Mouse (Mus musculus) liver, embryonic 11.5 days (tissue): Measurements from ENCODE around the gene Ptn. TPM values are rescaled to one million over a fixed set of nuclear protein-coding genes. Genes with fewer than 3 reads are reported as not detected.

Source experiments
- ATAC-seq: fragments of 200-750 bp; cut with Nextera tagmentation; replicated peaks from 2 replicates; pipeline ENCODE4 v1.8.0; 2017; ENCODE audit warnings: moderate number of reproducible peaks, mild to moderate bottlenecking, moderate TSS enrichment, moderate library complexity; ENCODE audit not compliant: low FRiP score
- DNase-seq: peaks from one replicate; pipeline ENCODE4 v3.0.0-alpha.2; 2017; ENCODE audit warnings: low spot score
- H3K27ac ChIP-seq: fragments of 300-500 bp; sonication (generic); 2 replicates; pipeline ENCODE4 v1.5.1; 2014; ENCODE audit warnings: mild to moderate bottlenecking, low read depth, low read length, control low read depth
- H3K27me3 ChIP-seq: fragments of 300-500 bp; sonication (generic); replicated peaks from 2 replicates; pipeline ENCODE4 v1.6.1; 2014; ENCODE audit warnings: low read length, mixed read lengths; ENCODE audit not compliant: control insufficient read depth, insufficient read depth
- H3K36me3 ChIP-seq: fragments of 300-500 bp; sonication (generic); 2 replicates; pipeline ENCODE4 v1.6.1; 2014; ENCODE audit warnings: mild to moderate bottlenecking, low read length, moderate library complexity, mixed read lengths; ENCODE audit not compliant: control insufficient read depth, insufficient read depth
- H3K4me1 ChIP-seq: fragments of 300-500 bp; sonication (generic); replicated peaks from 2 replicates; pipeline ENCODE4 v1.6.1; 2014; ENCODE audit warnings: low read length, mixed read lengths; ENCODE audit not compliant: control insufficient read depth, insufficient read depth
- H3K4me2 ChIP-seq: fragments of 300-500 bp; sonication (generic); 2 replicates; pipeline ENCODE4 v1.6.1; 2014; ENCODE audit warnings: mild to moderate bottlenecking, control low read depth, moderate library complexity
- H3K4me3 ChIP-seq: fragments of 300-500 bp; sonication (generic); 2 replicates; pipeline ENCODE4 v1.5.1; 2014; ENCODE audit warnings: low read depth, low read length, control low read depth
- H3K9ac ChIP-seq: fragments of 300-500 bp; sonication (generic); 2 replicates; pipeline ENCODE4 v1.6.1; 2014; ENCODE audit warnings: low read depth, low read length, control low read depth
- H3K9me3 ChIP-seq: fragments of 300-500 bp; sonication (generic); 2 replicates; pipeline ENCODE4 v1.6.1; 2016; ENCODE audit warnings: low read length, inconsistent platforms, mixed read lengths; ENCODE audit not compliant: control insufficient read depth
- WGBS: fragments of 180-500 bp; shearing (Covaris S2); extraction: QIAGEN DNeasy Blood & Tissue Kit; methylation state at CpG from one replicate; pipeline ENCODE4 v1.1.7; 2014; 5-methylcytosine and 5-hydroxymethylcytosine counted together
- polyA plus RNA-seq: library from polyadenylated mRNA; unstranded; fragments of >200 nt; fragmentation: Nextera tagmentation; extraction: Ambion mirVana; gene quantifications from 2 replicates; pipeline ENCODE4 v1.2.1, GENCODE M21; 2014

Gene Ptn
- polyA plus RNA-seq, 1 experiment from 2014 or later: 261 TPM

- WGBS: 69% methylated on average over 4 of the region's 4 CpGs
- Histone ChIP-seq H3K4me3 (no peak overlapping the region), H3K27me3 (no peaks in the 10 kb centered on the region), H3K36me3 (no peaks in the 10 kb centered on the region), H3K9me3 (no peaks in the 10 kb centered on the region), H3K9ac (no peak overlapping the region), H3K4me2 (no peak overlapping the region), H3K4me1 (no peaks in the 10 kb centered on the region; the same call in 1 of the 2 replicates), H3K27ac (no peak overlapping the region)
- DNase-seq (no peak), ATAC-seq (no peak)
These were observed 27.5 kb downstream of the Ptn start for GRCm38 (mm10) chr6:36782481-36782880.

GRCm38 (mm10) chr6:36777567-36778337 is 32.3 kb downstream of the Ptn start:
- no peak overlapping the region for H3K4me2 ChIP-seq
- no peaks in the 10 kb centered on the region for H3K27me3 ChIP-seq
- ATAC-seq: no peak
- WGBS: 66% methylated on average over 7 of the region's 7 CpGs
- no peak overlapping the region for H3K9ac ChIP-seq
- H3K9me3 ChIP-seq: no peaks in the 10 kb centered on the region
- DNase-seq: no peak
- H3K4me1 ChIP-seq: no peaks in the 10 kb centered on the region; the same call in 1 of the 2 replicates
- H3K36me3 ChIP-seq: no peaks in the 10 kb centered on the region
- H3K4me3 ChIP-seq: no peak overlapping the region
- H3K27ac ChIP-seq: no peak overlapping the region

GRCm38 (mm10) chr6:36777039-36777438 is 33.0 kb downstream of the Ptn start:
- H3K4me1 ChIP-seq: no peaks in the 10 kb centered on the region; the same call in 1 of the 2 replicates
- no peaks in the 10 kb centered on the region for H3K27me3 ChIP-seq
- DNase-seq (no peak), ATAC-seq (no peak)
- H3K9me3 ChIP-seq: no peaks in the 10 kb centered on the region
- H3K4me3 ChIP-seq: no peak overlapping the region
- no peak overlapping the region for H3K9ac ChIP-seq
- no peak overlapping the region for H3K27ac ChIP-seq
- 38% methylated on average over 2 of the region's 2 CpGs for WGBS
- no peak overlapping the region for H3K4me2 ChIP-seq
- no peaks in the 10 kb centered on the region for H3K36me3 ChIP-seq

- no peak for ATAC-seq
- Histone ChIP-seq H3K9me3 (no peaks in the 10 kb centered on the region), H3K4me3 (no peak overlapping the region), H3K4me2 (no peak overlapping the region), H3K36me3 (no peaks in the 10 kb centered on the region), H3K4me1 (no peaks in the 10 kb centered on the region; the same call in 1 of the 2 replicates), H3K27ac (no peak overlapping the region), H3K27me3 (no peaks in the 10 kb centered on the region), H3K9ac (no peak overlapping the region)
- 82% methylated on average over 10 of the region's 10 CpGs for WGBS
- DNase-seq: no peak
These were observed 34.2 kb downstream of the Ptn start for GRCm38 (mm10) chr6:36775647-36776360.

- no peak for DNase-seq
- no peaks in the 10 kb centered on the region for H3K9me3 ChIP-seq
- 81% methylated on average over 2 of the region's 2 CpGs for WGBS
- H3K36me3 ChIP-seq: no peaks in the 10 kb centered on the region
- no peaks in the 10 kb centered on the region for H3K4me1 ChIP-seq
- no peak overlapping the region for H3K27ac ChIP-seq
- no peak for ATAC-seq
- no peak overlapping the region for H3K4me2 ChIP-seq
- no peak overlapping the region for H3K4me3 ChIP-seq
- no peak overlapping the region for H3K9ac ChIP-seq
- no peaks in the 10 kb centered on the region for H3K27me3 ChIP-seq
These were observed 37.5 kb downstream of the Ptn start for GRCm38 (mm10) chr6:36772541-36772940.

GRCm38 (mm10) chr6:36769012-36769411 is 41.0 kb downstream of the Ptn start:
- H3K9ac ChIP-seq: no peak overlapping the region
- H3K27me3 ChIP-seq: no peaks in the 10 kb centered on the region
- ATAC-seq (no peak), DNase-seq (no peak)
- no peaks in the 10 kb centered on the region for H3K9me3 ChIP-seq
- H3K4me3 ChIP-seq: no peak overlapping the region
- H3K4me2 ChIP-seq: no peak overlapping the region
- 80% methylated on average over 3 of the region's 3 CpGs for WGBS
- no peak overlapping the region for H3K27ac ChIP-seq
- no peaks in the 10 kb centered on the region for H3K36me3 ChIP-seq
- no peaks in the 10 kb centered on the region for H3K4me1 ChIP-seq

GRCm38 (mm10) chr6:36766941-36767340 is 43.1 kb downstream of the Ptn start:
- Histone ChIP-seq H3K27me3 (no peaks in the 10 kb centered on the region), H3K36me3 (no peaks in the 10 kb centered on the region), H3K4me1 (no peaks in the 10 kb centered on the region), H3K27ac (no peak overlapping the region), H3K9me3 (no peaks in the 10 kb centered on the region), H3K4me2 (no peak overlapping the region), H3K4me3 (no peak overlapping the region), H3K9ac (no peak overlapping the region)
- WGBS: 87% methylated on average over 3 of the region's 3 CpGs
- ATAC-seq (no peak), DNase-seq (no peak)

GRCm38 (mm10) chr6:36755001-36755885 is 54.8 kb downstream of the Ptn start:
- Histone ChIP-seq H3K9me3 (no peaks in the 10 kb centered on the region), H3K27me3 (no peaks in the 10 kb centered on the region), H3K9ac (no peak overlapping the region), H3K4me3 (no peak overlapping the region), H3K4me1 (no peaks in the 10 kb centered on the region), H3K27ac (no peak overlapping the region), H3K4me2 (no peak overlapping the region), H3K36me3 (no peaks in the 10 kb centered on the region)
- ATAC-seq (no peak), DNase-seq (no peak)
- WGBS: 80% methylated on average over 10 of the region's 10 CpGs
